Comparison of ENCODE assay signal across 8 mouse cellular contexts in the genomic region with DNA sequence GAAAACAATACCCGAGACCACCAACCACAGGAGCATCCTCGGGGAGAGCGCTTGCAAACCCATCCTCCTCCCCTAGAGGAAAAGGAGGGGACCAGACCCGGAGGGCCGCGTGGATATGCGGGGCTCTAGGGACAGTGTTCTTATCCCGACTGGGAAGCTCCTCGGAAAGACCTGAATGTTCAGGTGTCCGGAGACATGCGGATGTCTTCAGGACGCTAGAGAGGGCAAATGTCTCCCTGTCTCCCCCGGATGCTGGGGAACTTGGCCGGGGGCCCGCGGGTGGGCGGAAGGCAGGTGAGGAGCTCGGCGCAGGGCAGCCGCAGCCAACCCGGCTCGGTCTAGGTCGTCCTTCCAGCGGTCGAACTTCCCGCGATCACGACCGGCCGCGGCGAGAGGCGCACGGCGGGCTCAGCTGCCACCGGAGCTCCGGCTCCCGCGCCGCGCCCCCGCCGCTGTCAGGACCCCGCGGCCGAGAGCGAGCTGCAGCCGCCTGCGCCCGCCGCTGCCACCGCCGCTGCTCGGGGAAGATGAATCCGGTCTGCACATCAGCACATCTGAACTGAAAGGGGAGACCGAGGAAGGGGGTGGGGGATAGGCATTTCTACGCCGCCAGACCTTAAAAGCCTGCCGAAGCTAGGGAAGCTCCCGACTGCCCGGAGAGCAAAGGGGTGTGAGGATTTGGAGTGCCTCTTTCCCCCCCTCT. TPM values are rescaled to one million over a fixed set of nuclear protein-coding genes. Genes with fewer than 3 reads are reported as not detected.
DNase-seq lines count a peak whose midpoint lies in the region; ATAC-seq and TF ChIP-seq lines count a peak whose summit lies in the region.

No protein-coding gene starts in this region.

- no peaks in the 10 kb centered on the region for H3K9me3 ChIP-seq in E14TG2a.4 (ENCODE audit: low read length)
- H3K9me3 ChIP-seq in embryonic facial prominence, embryonic 15.5 days (replicated peaks), result no peaks in the 10 kb centered on the region
- no peaks in the 10 kb centered on the region for H3K9me3 ChIP-seq in heart, embryonic 13.5 days
- H3K9me3 ChIP-seq in kidney, embryonic 16.5 days (ENCODE audit: low read length), result no peaks in the 10 kb centered on the region
- no peaks in the 10 kb centered on the region for H3K9me3 ChIP-seq in lung, embryonic 14.5 days (ENCODE audit: low read depth, low read length)

- peak overlapping the region; percentile 22; the same call in 1 of the 2 replicates for H3K27ac ChIP-seq in embryonic facial prominence, embryonic 15.5 days (replicated peaks)
- no peak overlapping the region for H3K27ac ChIP-seq in heart, embryonic 13.5 days (replicated peaks)
- H3K27ac ChIP-seq in kidney, embryonic 16.5 days (ENCODE audit: low read length), result no peak overlapping the region
- no peak overlapping the region for H3K27ac ChIP-seq in lung, embryonic 14.5 days (ENCODE audit: low read depth)

- under 1% methylated on average over 60 of the region's 61 CpGs for WGBS in embryonic facial prominence, embryonic 15.5 days
- under 1% methylated on average over 61 of the region's 61 CpGs for WGBS in heart, embryonic 13.5 days
- under 1% methylated on average over 60 of the region's 61 CpGs for whole genome bisulfite sequencing in kidney, embryonic 16.5 days
- WGBS in lung, embryonic 14.5 days, result under 1% methylated on average over 59 of the region's 61 CpGs

- no peak for TF ChIP-seq CTCF in E14TG2a.4 (conservative IDR thresholded peaks at IDR 0.05; ENCODE audit: low read length)
- TF ChIP-seq CTCF in lung, embryonic 14.5 days (IDR thresholded peaks at IDR 0.05; ENCODE audit: low read depth), result no peak

- peak overlapping the region; percentile 29 for H3K9ac ChIP-seq in embryonic facial prominence, embryonic 15.5 days
- peak overlapping the region; percentile 83 for H3K9ac ChIP-seq in heart, embryonic 13.5 days
- peak overlapping the region; percentile 66 for H3K9ac ChIP-seq in kidney, embryonic 16.5 days (replicated peaks; ENCODE audit: low read length)
- peak overlapping the region; percentile 54 for H3K9ac ChIP-seq in lung, embryonic 14.5 days

- peaks cover 34% of the 10 kb centered on the region for H3K4me1 ChIP-seq in E14TG2a.4 (replicated peaks; ENCODE audit: low read depth, low read length)
- peaks cover 13% of the 10 kb centered on the region; the same call in 1 of the 2 replicates for H3K4me1 ChIP-seq in embryonic facial prominence, embryonic 15.5 days
- peaks cover 19% of the 10 kb centered on the region; the same call in 1 of the 2 replicates for H3K4me1 ChIP-seq in heart, embryonic 13.5 days
- H3K4me1 ChIP-seq in kidney, embryonic 16.5 days (ENCODE audit: insufficient read depth, low read length), result peaks cover 9% of the 10 kb centered on the region; the same call in 1 of the 2 replicates
- no peaks in the 10 kb centered on the region for H3K4me1 ChIP-seq in lung, embryonic 14.5 days (ENCODE audit: insufficient read depth)

- peak; percentile 40; the same call in 1 of the 2 replicates for ATAC-seq in embryonic facial prominence, embryonic 15.5 days (ENCODE audit: insufficient number of reproducible peaks, low FRiP score, low TSS enrichment, low read depth)
- ATAC-seq in heart, embryonic 13.5 days (ENCODE audit: extremely low read depth, insufficient number of reproducible peaks, low FRiP score, low TSS enrichment), result peak; percentile 42; the same call in 1 of the 2 replicates
- peak; percentile 76 for ATAC-seq in kidney, embryonic 16.5 days (ENCODE audit: low FRiP score, low TSS enrichment)
- ATAC-seq in lung, embryonic 14.5 days (ENCODE audit: insufficient read depth), result peak; percentile 62

- H3K4me3 ChIP-seq in E14TG2a.4 (replicated peaks; ENCODE audit: low read length), result peak overlapping the region; percentile 79
- peak overlapping the region; percentile 61 for H3K4me3 ChIP-seq in embryonic facial prominence, embryonic 15.5 days (replicated peaks)
- peak overlapping the region; percentile 78 for H3K4me3 ChIP-seq in heart, embryonic 13.5 days
- peak overlapping the region; percentile 69 for H3K4me3 ChIP-seq in kidney, embryonic 16.5 days (ENCODE audit: low read length)
- H3K4me3 ChIP-seq in lung, embryonic 14.5 days (ENCODE audit: low read depth, low read length), result peak overlapping the region; percentile 58

- DNase-seq in adrenal gland, postnatal 14 days, result peak; percentile 28
- DNase-seq in lung, embryonic 14.5 days, result peak; percentile 54
- peak; percentile 63 for DNase-seq in retina, embryonic 14.5 days (ENCODE audit: low spot score)
- no peak for DNase-seq in spleen, adult 18-20 months

- peaks cover 42% of the 10 kb centered on the region for H3K27me3 ChIP-seq in E14TG2a.4 (ENCODE audit: insufficient read depth, low read length)
- 0 out of 2 replicates have a peak, but pooled peaks cover 4% of the 10 kb centered on the region for H3K27me3 ChIP-seq in embryonic facial prominence, embryonic 15.5 days
- 0 out of 2 replicates have a peak, but pooled peaks cover 6% of the 10 kb centered on the region for H3K27me3 ChIP-seq in heart, embryonic 13.5 days (replicated peaks)
- peaks cover 25% of the 10 kb centered on the region for H3K27me3 ChIP-seq in kidney, embryonic 16.5 days (ENCODE audit: insufficient read depth, low read length)
- H3K27me3 ChIP-seq in lung, embryonic 14.5 days (ENCODE audit: insufficient read depth, low read length), result no peaks in the 10 kb centered on the region; the same call in none of the 2 replicates

- H3K36me3 ChIP-seq in E14TG2a.4 (ENCODE audit: insufficient read depth, low read length), result no peaks in the 10 kb centered on the region
- no peaks in the 10 kb centered on the region for H3K36me3 ChIP-seq in embryonic facial prominence, embryonic 15.5 days
- H3K36me3 ChIP-seq in heart, embryonic 13.5 days, result no peaks in the 10 kb centered on the region
- no peaks in the 10 kb centered on the region for H3K36me3 ChIP-seq in kidney, embryonic 16.5 days (ENCODE audit: insufficient read depth, low read length)
- H3K36me3 ChIP-seq in lung, embryonic 14.5 days (ENCODE audit: insufficient read depth), result no peaks in the 10 kb centered on the region

- H3K4me2 ChIP-seq in embryonic facial prominence, embryonic 15.5 days (replicated peaks), result peak overlapping the region; percentile 94
- peak overlapping the region; percentile 100 for H3K4me2 ChIP-seq in heart, embryonic 13.5 days
- peak overlapping the region; percentile 100 for H3K4me2 ChIP-seq in kidney, embryonic 16.5 days (replicated peaks; ENCODE audit: low read depth, low read length)
- peak overlapping the region; percentile 99 for H3K4me2 ChIP-seq in lung, embryonic 14.5 days

RNA-seq across cellular contexts. Expression of gene Tll1, which starts 0.6 kb away (rescaled TPM):
- 1.0 and 1.5 TPM in 2 replicates for total RNA-seq in adrenal gland, postnatal 14 days (2021)
- 3.3 and 3.6 TPM in 2 replicates for polyA plus RNA-seq in embryonic facial prominence, embryonic 15.5 days (2015; fragmentation: Nextera tagmentation; extraction: Ambion mirVana)
- polyA plus RNA-seq in heart, embryonic 13.5 days (2015; fragmentation: Nextera tagmentation; extraction: Ambion mirVana), result 1.4 TPM in 2 replicates
- 0.80 and 0.86 TPM in 2 replicates for polyA plus RNA-seq in kidney, embryonic 16.5 days (2015; fragmentation: Nextera tagmentation; extraction: Ambion mirVana)
- 1.2 and 1.4 TPM in 2 replicates for polyA plus RNA-seq in lung, embryonic 14.5 days (2014; fragmentation: Nextera tagmentation; extraction: Ambion mirVana)

Comparison
In these comparisons a context has a peak if more than half of its experiments do, and no peak if none do; other contexts are left out.
1. DNase-seq: peak in adrenal gland, postnatal 14 days (single experiment), lung, embryonic 14.5 days (single experiment) and retina, embryonic 14.5 days (single experiment); none in spleen, adult 18-20 months (0 of 2).
2. H3K9ac ChIP-seq: peak in every context shown above with its lines; median percentile 83 in heart, embryonic 13.5 days; 66 in kidney, embryonic 16.5 days; 54 in lung, embryonic 14.5 days; 29 in embryonic facial prominence, embryonic 15.5 days.
3. Peak in every context shown above with its lines, with median percentiles within 50 percentile points of each other: H3K4me3 ChIP-seq, ATAC-seq and H3K4me2 ChIP-seq.